Mouse (Mus musculus) Patski (cell line): ENCODE data around the gene Tppp3. TPM values are rescaled to one million over a fixed set of nuclear protein-coding genes. Genes with fewer than 3 reads are reported as not detected.
A peak's percentile ranks its signal among the peaks of the same experiment; 100 is the strongest.

Experiments used
- ATAC-seq: fragments of 100-300 bp; one replicate; pipeline ENCODE4 v1.8.0; 2021
- CTCF ChIA-PET: fragments of 350-600 bp; sonication (Branson Sonifier 250); formaldehyde crosslinking; loops from one replicate; lab custom pipeline; 2022; ENCODE audit warnings: inconsistent platforms; lab: Charles Lee
- POLR2A ChIA-PET: fragments of 350-600 bp; sonication (Branson Sonifier 250); formaldehyde crosslinking; loops from one replicate; lab custom pipeline; 2022; ENCODE audit warnings: antibody characterized with exemption, inconsistent platforms; lab: Charles Lee
- DNase-seq: peaks from one replicate; pipeline ENCODE4 v3.0.0-alpha.2; 2011; ENCODE audit warnings: low read depth, low spot score
- H3K27me3 ChIP-seq: fragments of 371-371 bp; one replicate; pipeline ENCODE4 v1.5.1; 2021
- CTCF ChIP-seq: fragments of 100-300 bp; IDR thresholded peaks from one replicate; pipeline ENCODE4 v1.5.1; 2021
- in situ Hi-C: fragments of 300-500 bp; cut with MboI; formaldehyde crosslinking; loops from 3 replicates; pipeline ENCODE4 v1.11.1; 2018; ENCODE audit warnings: low pct_unique_long_range_greater_than_20kb, mixed read lengths
- polyA plus RNA-seq: library from polyadenylated mRNA; unstranded; gene quantifications from one replicate; pipeline ENCODE4 v1.2.3, GENCODE M21; 2021

The Tppp3 gene
- polyA plus RNA-seq, 1 experiment from 2014 or later: 2.7 TPM

GRCm38 (mm10) chr8:105455218-105455617, 16.1 kb downstream of the Tppp3 start:
- TF ChIP-seq CTCF: no peak
- no peak for ATAC-seq
- in situ Hi-C loops: no loop called here
- H3K27me3 ChIP-seq: peaks cover 18% of the 10 kb centered on the region
- POLR2A ChIA-PET: no interaction called here
- CTCF ChIA-PET: interaction anchor here (1.1 to 1.8 kb wide), 2 partner anchors 10 to 16 kb away, joined by 3 to 4 read pairs; no protein-coding TSS in a partner anchor
- no peak for DNase-seq

- no peak for DNase-seq
- CTCF ChIA-PET: interaction anchor here (1.4 kb wide), 1 partner anchor 11 kb away, joined by 4 read pairs; no protein-coding TSS in a partner anchor
- in situ Hi-C loops: no loop called here
- H3K27me3 ChIP-seq: peaks cover 26% of the 10 kb centered on the region
- ATAC-seq: no peak
- TF ChIP-seq CTCF: no peak
- POLR2A ChIA-PET: no interaction called here
Measured at GRCm38 (mm10) chr8:105454088-105454487, 17.2 kb downstream of the Tppp3 start.

GRCm38 (mm10) chr8:105453296-105453695, 18.0 kb downstream of the Tppp3 start:
- in situ Hi-C loops: no loop called here
- CTCF ChIA-PET: interaction anchor here (1.2 to 1.4 kb wide), 2 partner anchors 12 to 24 kb away, joined by 3 to 4 read pairs; no protein-coding TSS in a partner anchor
- no peak for DNase-seq
- POLR2A ChIA-PET: no interaction called here
- H3K27me3 ChIP-seq: peaks cover 31% of the 10 kb centered on the region
- TF ChIP-seq CTCF: peak; percentile 30
- ATAC-seq: no peak

- no peak for ATAC-seq
- ChIA-PET POLR2A (interaction anchor here (0.6 to 0.8 kb wide), 2 partner anchors 17 to 29 kb away, joined by 3 read pairs; no protein-coding TSS in a partner anchor), CTCF (no interaction called here)
- TF ChIP-seq CTCF: no peak
- peaks cover 41% of the 10 kb centered on the region for H3K27me3 ChIP-seq
- DNase-seq: no peak
- in situ Hi-C loops: no loop called here
Measured at GRCm38 (mm10) chr8:105451903-105452603, 19.3 kb downstream of the Tppp3 start.

GRCm38 (mm10) chr8:105450977-105451376, 20.3 kb downstream of the Tppp3 start:
- in situ Hi-C loops: no loop called here
- ATAC-seq (no peak), DNase-seq (no peak)
- ChIA-PET CTCF (no interaction called here), POLR2A (interaction anchor here (0.8 kb wide), 1 partner anchor 18 kb away, joined by 3 read pairs; no protein-coding TSS in a partner anchor)
- no peak for TF ChIP-seq CTCF
- H3K27me3 ChIP-seq: peaks cover 45% of the 10 kb centered on the region

GRCm38 (mm10) chr8:105448596-105448995, 22.7 kb downstream of the Tppp3 start:
- POLR2A ChIA-PET: no interaction called here
- H3K27me3 ChIP-seq: peaks cover 66% of the 10 kb centered on the region
- ATAC-seq: no peak
- DNase-seq: no peak
- in situ Hi-C loops: no loop called here
- TF ChIP-seq CTCF: no peak
- CTCF ChIA-PET: interaction anchor here (1.1 kb wide), 1 partner anchor 51 kb away, joined by 3 read pairs; no protein-coding TSS in a partner anchor

GRCm38 (mm10) chr8:105448188-105448587, 23.1 kb downstream of the Tppp3 start:
- ATAC-seq: no peak
- ChIA-PET CTCF (interaction anchor here (0.9 to 2.0 kb wide), 4 partner anchors 9 to 67 kb away, joined by 3 to 6 read pairs (median 3); no protein-coding TSS in a partner anchor), POLR2A (no interaction called here)
- H3K27me3 ChIP-seq: peaks cover 70% of the 10 kb centered on the region
- no peak for TF ChIP-seq CTCF
- in situ Hi-C loops: no loop called here
- DNase-seq: no peak

- POLR2A ChIA-PET: no interaction called here
Measured at GRCm38 (mm10) chr8:105446127-105446552, 25.2 kb downstream of the Tppp3 start.

GRCm38 (mm10) chr8:105445296-105446126, 25.8 kb downstream of the Tppp3 start:
- DNase-seq (no peak), ATAC-seq (no peak)
- CTCF ChIA-PET: interaction anchor here (0.7 kb wide), 1 partner anchor 10 kb away, joined by 3 read pairs; no protein-coding TSS in a partner anchor
- peaks cover 82% of the 10 kb centered on the region for H3K27me3 ChIP-seq
- POLR2A ChIA-PET: no interaction called here
- TF ChIP-seq CTCF: no peak
- in situ Hi-C loops: no loop called here

More at GRCm38 (mm10) chr8:105446127-105446552, 25.2 kb downstream of the Tppp3 start:
- no peak for TF ChIP-seq CTCF
- DNase-seq (no peak), ATAC-seq (no peak)
- in situ Hi-C loops: no loop called here
- peaks cover 80% of the 10 kb centered on the region for H3K27me3 ChIP-seq
- CTCF ChIA-PET: interaction anchor here (2.0 kb wide), 1 partner anchor 7 kb away, joined by 6 read pairs; no protein-coding TSS in a partner anchor

- no peak for TF ChIP-seq CTCF
- ChIA-PET POLR2A (no interaction called here), CTCF (interaction anchor here (1.8 kb wide), 2 partner anchors 10 to 45 kb away, joined by 5 to 6 read pairs; no protein-coding TSS in a partner anchor)
- no peak for DNase-seq
- no peak for ATAC-seq
- H3K27me3 ChIP-seq: peaks cover 73% of the 10 kb centered on the region
- in situ Hi-C loops: no loop called here
Measured at GRCm38 (mm10) chr8:105442661-105443060, 28.7 kb downstream of the Tppp3 start.
